Mouse (Mus musculus) splenic B cell, adult 2 months (primary cell): ENCODE measurements around the gene Fam222b.

Experiments used
- DNase-seq: peaks from one replicate; pipeline ENCODE4 v3.0.0-alpha.2; 2011; ENCODE audit warnings: low read depth, low spot score
- H3K27me3 ChIP-seq: 2 replicates; pipeline ENCODE4 v1.6.1; 2012; ENCODE audit warnings: mild to moderate bottlenecking, low read length, moderate library complexity, mixed read lengths; ENCODE audit not compliant: control insufficient read depth, poor library complexity, insufficient read depth, severe bottlenecking
- H3K36me3 ChIP-seq: 2 replicates; pipeline ENCODE4 v1.6.1; 2012; ENCODE audit warnings: mild to moderate bottlenecking, low read length, moderate library complexity, mixed read lengths; ENCODE audit not compliant: control insufficient read depth, poor library complexity, insufficient read depth, severe bottlenecking

The Fam222b gene

DNA sequence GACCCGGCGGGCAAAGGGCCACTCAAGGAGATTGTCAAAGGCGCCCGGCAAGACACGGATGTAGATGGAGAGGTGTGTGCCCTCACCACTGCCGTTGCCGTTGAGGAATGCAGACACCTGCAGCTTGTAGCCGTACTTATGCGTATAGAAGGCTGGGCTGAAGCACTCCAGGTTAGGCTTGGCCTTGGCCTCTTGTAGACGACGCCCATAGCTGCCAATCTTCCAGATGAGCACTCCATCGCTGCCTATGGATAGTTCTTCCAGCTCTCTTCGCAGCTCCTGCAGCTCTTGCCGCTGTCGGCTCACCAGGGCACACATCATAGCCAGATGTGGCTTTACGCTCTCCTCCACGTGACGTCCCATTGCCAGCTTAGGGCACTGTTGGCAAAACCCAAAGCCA is 65.7 kb downstream of the Fam222b start:
- DNase-seq: no peak
- Histone ChIP-seq H3K27me3 (no peaks in the 10 kb centered on the region), H3K36me3 (peaks cover 3% of the 10 kb centered on the region)

DNA sequence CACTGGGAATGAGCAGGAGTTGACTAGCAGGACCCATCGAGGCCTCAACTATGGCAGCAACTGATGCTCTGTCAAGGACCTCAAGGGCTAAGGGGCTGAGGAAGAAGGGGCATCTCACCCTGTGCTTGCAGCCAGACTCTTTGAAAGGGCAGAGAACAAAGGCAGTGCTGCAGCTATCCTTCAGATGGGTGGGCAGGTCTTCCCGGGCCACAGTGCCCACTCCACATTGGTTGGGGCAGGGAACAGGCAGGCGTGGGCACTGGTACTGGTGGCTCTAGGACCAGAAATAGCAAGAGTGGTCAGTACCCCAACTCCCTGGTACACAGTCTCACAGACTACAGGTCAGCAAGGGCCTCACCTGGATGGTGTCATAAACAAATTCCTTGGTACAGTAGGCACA is 66.2 kb downstream of the Fam222b start:
- Histone ChIP-seq H3K27me3 (no peaks in the 10 kb centered on the region), H3K36me3 (peaks cover 3% of the 10 kb centered on the region)
- DNase-seq: no peak

- H3K27me3 ChIP-seq: no peaks in the 10 kb centered on the region
- DNase-seq: no peak
- H3K36me3 ChIP-seq: peaks cover 3% of the 10 kb centered on the region
Measured at GRCm38 (mm10) chr11:78161169-78161568, 66.7 kb downstream of the Fam222b start.

- H3K27me3 ChIP-seq: no peaks in the 10 kb centered on the region
- peaks cover 3% of the 10 kb centered on the region for H3K36me3 ChIP-seq
- no peak for DNase-seq
Measured at GRCm38 (mm10) chr11:78161968-78162367, 67.5 kb downstream of the Fam222b start.

- peaks cover 3% of the 10 kb centered on the region for H3K36me3 ChIP-seq
- H3K27me3 ChIP-seq: no peaks in the 10 kb centered on the region
- no peak for DNase-seq
Measured at GRCm38 (mm10) chr11:78162504-78162903, 68.0 kb downstream of the Fam222b start.

- DNase-seq: no peak
- Histone ChIP-seq H3K27me3 (no peaks in the 10 kb centered on the region), H3K36me3 (peaks cover 3% of the 10 kb centered on the region)
Measured at GRCm38 (mm10) chr11:78163045-78163444, 68.6 kb downstream of the Fam222b start.

DNA sequence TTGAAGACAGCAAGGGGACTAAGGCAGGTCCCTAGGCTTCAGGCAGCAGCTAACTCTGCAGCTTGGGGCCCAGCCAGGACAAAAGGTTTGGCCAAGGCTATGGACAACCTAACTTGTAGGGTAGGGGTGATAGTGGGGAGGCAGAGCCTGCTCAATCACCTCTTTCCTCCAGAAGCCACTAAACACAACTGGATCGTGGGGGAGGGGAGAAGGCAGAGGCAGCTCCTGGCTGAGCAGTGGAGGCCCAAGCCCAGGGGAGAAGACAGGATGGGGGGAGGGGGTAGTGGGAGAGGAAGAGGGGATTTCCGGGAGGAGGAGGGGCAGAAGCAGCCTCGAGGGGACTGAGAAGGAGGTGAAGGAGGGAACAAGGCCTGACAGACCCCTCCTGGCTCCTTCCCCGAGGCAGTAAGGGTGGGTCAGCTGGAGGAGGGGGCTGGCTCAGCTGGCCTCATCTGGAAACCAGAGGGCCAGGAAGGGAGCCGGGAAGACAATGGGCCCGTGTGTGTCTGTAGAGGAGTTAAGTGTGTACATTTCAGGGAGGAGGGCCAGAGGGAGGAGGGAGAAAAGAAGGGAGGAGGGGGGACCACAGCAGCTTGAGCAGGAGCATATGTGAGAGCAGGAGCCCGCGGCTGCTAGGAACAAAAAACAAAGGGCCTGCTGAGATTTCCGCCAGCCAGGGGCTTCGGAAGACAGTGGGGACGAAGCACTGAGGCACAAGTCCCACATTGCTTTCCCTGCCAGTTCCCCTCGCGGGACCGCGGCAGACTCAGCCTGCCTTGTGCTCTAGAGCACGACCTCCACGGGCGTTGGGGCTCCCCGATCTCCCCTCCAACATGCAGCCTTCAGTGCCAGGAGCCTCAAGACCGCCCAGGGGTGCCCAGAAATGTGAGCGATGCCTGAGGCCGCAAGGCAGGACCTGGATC is 69.5 kb downstream of the Fam222b start:
- DNase-seq: peak; percentile 53
- H3K36me3 ChIP-seq: peaks cover 1% of the 10 kb centered on the region
- H3K27me3 ChIP-seq: no peaks in the 10 kb centered on the region

- peaks cover 1% of the 10 kb centered on the region; the same call in 1 of the 2 replicates for H3K36me3 ChIP-seq
- no peaks in the 10 kb centered on the region for H3K27me3 ChIP-seq
- peak; percentile 21 for DNase-seq
Measured at GRCm38 (mm10) chr11:78164604-78164923, 70.1 kb downstream of the Fam222b start.

GRCm38 (mm10) chr11:78164924-78165760 is 70.7 kb downstream of the Fam222b start, which contains the start of gene Traf4:
TSS of gene Traf4 (minus strand) at chr11:78165589.
- Histone ChIP-seq H3K27me3 (no peaks in the 10 kb centered on the region), H3K36me3 (peaks cover 1% of the 10 kb centered on the region; the same call in 1 of the 2 replicates)
- DNase-seq: peak; percentile 87

- no peaks in the 10 kb centered on the region for H3K27me3 ChIP-seq
- DNase-seq: no peak
- peaks cover 1% of the 10 kb centered on the region; the same call in 1 of the 2 replicates for H3K36me3 ChIP-seq
Measured at GRCm38 (mm10) chr11:78165761-78166109, 71.3 kb downstream of the Fam222b start.

DNA sequence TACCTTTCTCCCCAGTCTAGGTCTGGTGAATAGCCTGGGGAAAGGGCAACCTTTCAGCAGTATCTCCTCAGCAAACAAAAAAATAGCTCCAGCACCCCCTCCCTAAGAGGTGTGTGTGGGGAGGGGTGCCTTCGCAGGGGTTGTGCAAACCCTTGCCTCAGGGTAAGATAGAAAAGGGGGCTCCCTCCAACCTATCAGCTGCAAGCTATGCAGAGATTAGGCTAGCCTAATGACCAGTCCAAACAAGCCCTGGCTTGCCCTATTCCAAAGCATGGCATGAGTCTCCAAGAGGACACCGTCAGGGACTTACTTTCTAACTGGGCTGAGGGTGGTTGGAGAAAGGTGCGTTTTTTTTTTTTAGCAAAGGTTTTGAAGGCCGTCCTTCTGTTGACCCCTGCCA is 71.7 kb downstream of the Fam222b start:
- no peaks in the 10 kb centered on the region for H3K27me3 ChIP-seq
- peaks cover 1% of the 10 kb centered on the region; the same call in 1 of the 2 replicates for H3K36me3 ChIP-seq
- no peak for DNase-seq

DNA sequence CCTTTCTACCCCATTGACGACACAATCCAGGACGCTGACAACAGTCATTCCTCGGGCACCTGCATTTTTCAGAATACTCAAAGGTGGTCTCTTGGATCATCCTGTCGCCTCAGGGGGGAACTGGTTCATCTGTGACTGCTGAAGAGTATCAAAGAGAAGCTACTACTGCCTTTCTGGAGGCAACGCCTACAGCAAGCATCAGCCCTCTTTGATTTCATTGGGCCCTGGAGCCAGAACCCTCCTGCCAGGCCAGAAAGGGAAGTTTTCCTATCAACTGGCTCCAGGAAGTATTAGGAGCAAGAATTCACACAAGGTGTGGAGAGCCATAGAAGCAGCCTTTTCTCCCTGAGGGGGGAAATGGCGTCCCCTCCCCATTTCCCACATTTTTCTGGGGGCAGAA is 72.2 kb downstream of the Fam222b start:
- H3K27me3 ChIP-seq: no peaks in the 10 kb centered on the region
- H3K36me3 ChIP-seq: no peaks in the 10 kb centered on the region; the same call in 1 of the 2 replicates
- DNase-seq: no peak

DNA sequence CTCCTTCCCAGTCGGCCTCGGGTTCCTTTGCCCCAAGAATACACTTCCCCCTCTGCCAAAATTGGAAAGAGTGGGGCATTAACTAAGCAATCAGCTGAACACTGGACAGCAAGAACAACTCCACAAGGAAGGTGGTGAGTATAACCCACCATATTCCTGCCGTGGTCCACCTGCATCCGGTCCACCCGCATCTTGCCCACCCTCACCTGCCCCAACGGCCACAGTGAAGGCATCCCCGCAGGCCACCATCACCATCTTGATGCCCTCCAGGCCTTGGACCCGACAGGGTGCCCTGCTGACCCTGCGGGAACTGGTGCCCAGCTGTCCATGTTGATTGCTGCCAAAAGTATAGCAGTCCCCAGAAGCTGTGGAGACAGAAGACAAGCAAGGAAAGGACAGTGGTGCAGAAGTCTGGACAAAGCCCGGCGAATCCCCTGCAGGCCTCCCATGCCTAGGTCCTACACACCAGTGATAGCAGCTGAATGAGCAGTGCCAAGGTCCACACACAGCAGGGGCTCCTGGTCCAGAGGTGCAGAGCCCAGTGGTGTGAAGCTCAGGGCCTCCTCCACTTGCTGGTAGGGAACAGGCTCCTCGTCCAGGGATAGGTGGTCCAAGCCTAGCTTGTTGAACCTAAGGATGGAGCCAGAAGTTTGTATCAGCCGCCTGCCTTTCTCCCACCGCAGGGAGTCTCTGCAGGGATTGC is 72.9 kb downstream of the Fam222b start:
- no peaks in the 10 kb centered on the region for H3K27me3 ChIP-seq
- no peak for DNase-seq
- no peaks in the 10 kb centered on the region for H3K36me3 ChIP-seq

GRCm38 (mm10) chr11:78168541-78169468 is 74.3 kb downstream of the Fam222b start:
- peak; percentile 90 for DNase-seq
- Histone ChIP-seq H3K27me3 (no peaks in the 10 kb centered on the region), H3K36me3 (no peaks in the 10 kb centered on the region)
